Mouse (Mus musculus) heart, adult 2 months (tissue): ENCODE results near the gene Pard6a. TPM values are rescaled to one million over a fixed set of nuclear protein-coding genes. Genes with fewer than 3 reads are reported as not detected.

Experiments used
- DNase-seq, 2 experiments: peaks; one replicate each; pipeline ENCODE4 v3.0.0; 2021
- H3K27ac ChIP-seq: fragments of 200-600 bp; 2 replicates; pipeline ENCODE4 v1.8.1; 2022
- H3K27me3 ChIP-seq: fragments of 200-500 bp; 2 replicates; pipeline ENCODE4 v1.6.1; 2012; ENCODE audit warnings: mild to moderate bottlenecking, low read length, inconsistent platforms, mixed read lengths; ENCODE audit not compliant: control insufficient read depth, insufficient read depth
- H3K36me3 ChIP-seq: fragments of 200-500 bp; 2 replicates; pipeline ENCODE4 v1.6.1; 2012; ENCODE audit warnings: low read length, inconsistent platforms; ENCODE audit not compliant: control insufficient read depth, insufficient read depth
- H3K4me1 ChIP-seq: fragments of 200-500 bp; 2 replicates; pipeline ENCODE4 v1.6.1; 2011; ENCODE audit warnings: low read length; ENCODE audit not compliant: control insufficient read depth, insufficient read depth
- H3K4me3 ChIP-seq: fragments of 200-600 bp; 2 replicates; pipeline ENCODE4 v1.8.1; 2022
- H3K79me2 ChIP-seq: fragments of 200-500 bp; replicated peaks from 2 replicates; pipeline ENCODE4 v1.6.1; 2012; ENCODE audit warnings: mild to moderate bottlenecking, inconsistent platforms, low read length, moderate library complexity, mixed read lengths; ENCODE audit not compliant: control insufficient read depth, insufficient read depth
- H3K9ac ChIP-seq: fragments of 200-500 bp; 2 replicates; pipeline ENCODE4 v1.6.1; 2012; ENCODE audit warnings: low read depth, mild to moderate bottlenecking, control low read depth, inconsistent platforms, low read length, mixed read lengths
- CTCF ChIP-seq: fragments of 200-600 bp; IDR thresholded peaks from 2 replicates; pipeline ENCODE4 v1.8.1; 2022; ENCODE audit warnings: antibody characterized with exemption, mild to moderate bottlenecking, moderate library complexity
- EP300 ChIP-seq: fragments of 200-500 bp; IDR thresholded peaks from 2 replicates; pipeline ENCODE4 v1.6.1; 2011; ENCODE audit warnings: low read depth, low read length, control low read depth; ENCODE audit not compliant: insufficient read depth
- POLR2A ChIP-seq: fragments of 200-500 bp; IDR thresholded peaks from 2 replicates; pipeline ENCODE4 v1.6.1; 2011; ENCODE audit warnings: mild to moderate bottlenecking, low read depth, low read length, control low read depth; ENCODE audit not compliant: insufficient read depth
- WGBS: fragments of 180-500 bp; shearing (Covaris S2); methylation state at CpG from one replicate; pipeline ENCODE4 v1.1.7; 2018; 5-methylcytosine and 5-hydroxymethylcytosine counted together
- intact Hi-C: fragments of 180-260 bp; cut with DNase I; formaldehyde crosslinking; loops from one replicate; pipeline ENCODE4 v1.15.1; 2025
- polyA plus RNA-seq: library from polyadenylated mRNA; depleted of rRNA; stranded (reverse); fragments of >200 nt; gene quantifications from 2 replicates; pipeline ENCODE4 v1.2.3, GENCODE M21; 2012
- total RNA-seq, 2 experiments: library from RNA; stranded (reverse); gene quantifications; 2 replicates each; pipeline ENCODE4 v1.2.3; 2021

The Pard6a gene
- total and polyA plus RNA-seq, 3 experiments = 5.5 to 12.0 (median 6.8) TPM

DNA sequence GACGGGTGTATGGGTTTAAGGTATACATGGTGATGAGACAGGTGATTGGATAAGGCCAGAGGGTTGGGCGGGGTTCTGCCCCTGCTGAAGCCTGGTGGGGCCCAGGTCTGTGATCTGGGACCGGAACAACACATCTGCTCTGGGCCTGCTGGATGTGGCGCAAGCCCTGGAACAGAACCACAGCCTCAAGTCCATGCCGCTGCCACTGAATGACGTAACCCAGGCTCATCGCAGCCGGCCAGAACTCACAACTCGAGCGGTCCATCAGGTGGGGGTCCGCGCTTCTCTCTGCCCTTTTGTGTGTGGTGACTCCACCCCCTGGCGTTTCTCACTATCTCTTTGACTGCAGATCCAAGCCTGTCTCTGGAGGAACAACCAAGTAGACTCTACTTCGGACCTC, 10.0 kb upstream of the Pard6a start:
- intact Hi-C loops = no loop called here

GRCm38 (mm10) chr8:105692449-105693182, 8.3 kb upstream of the Pard6a start:
- Histone ChIP-seq H3K36me3 (no peaks in the 10 kb centered on the region), H3K9ac (no peak overlapping the region), H3K27ac (no peak overlapping the region), H3K4me1 (peaks cover 3% of the 10 kb centered on the region), H3K27me3 (no peaks in the 10 kb centered on the region; the same call in 1 of the 2 replicates), H3K79me2 (no peaks in the 10 kb centered on the region), H3K4me3 (no peak overlapping the region)
- no peak for DNase-seq
- WGBS = 93% methylated on average over 11 of the region's 11 CpGs
- TF ChIP-seq POLR2A = no peak
- no peak for TF ChIP-seq EP300
- TF ChIP-seq CTCF = no peak
- intact Hi-C loops = no loop called here

More for the DNA sequence above, 10.0 kb upstream of the Pard6a start:
- no peak for TF ChIP-seq POLR2A
- no peak for TF ChIP-seq CTCF
- TF ChIP-seq EP300 = no peak
- DNase-seq = no peak
- no peaks in the 10 kb centered on the region for H3K79me2 ChIP-seq
- 75% methylated on average over 14 of the region's 14 CpGs for WGBS
- H3K27ac ChIP-seq = no peak overlapping the region
- no peaks in the 10 kb centered on the region for H3K36me3 ChIP-seq
- H3K4me3 ChIP-seq = no peak overlapping the region
- peaks cover 3% of the 10 kb centered on the region for H3K4me1 ChIP-seq
- H3K9ac ChIP-seq = no peak overlapping the region
- no peaks in the 10 kb centered on the region; the same call in 1 of the 2 replicates for H3K27me3 ChIP-seq

GRCm38 (mm10) chr8:105693648-105694047, 7.3 kb upstream of the Pard6a start:
- intact Hi-C loops = no loop called here
- Histone ChIP-seq H3K36me3 (no peaks in the 10 kb centered on the region), H3K27me3 (no peaks in the 10 kb centered on the region; the same call in 1 of the 2 replicates), H3K4me1 (peaks cover 3% of the 10 kb centered on the region), H3K9ac (0 out of 2 replicates have a peak overlapping the region, but pooled peaks have one; percentile 4), H3K4me3 (peak overlapping the region; percentile 34), H3K79me2 (no peaks in the 10 kb centered on the region), H3K27ac (no peak overlapping the region)
- TF ChIP-seq EP300 (no peak), CTCF (no peak), POLR2A (no peak)
- 2% methylated on average over 30 of the region's 30 CpGs for WGBS
- DNase-seq = peak; percentile 65 to 82

DNA sequence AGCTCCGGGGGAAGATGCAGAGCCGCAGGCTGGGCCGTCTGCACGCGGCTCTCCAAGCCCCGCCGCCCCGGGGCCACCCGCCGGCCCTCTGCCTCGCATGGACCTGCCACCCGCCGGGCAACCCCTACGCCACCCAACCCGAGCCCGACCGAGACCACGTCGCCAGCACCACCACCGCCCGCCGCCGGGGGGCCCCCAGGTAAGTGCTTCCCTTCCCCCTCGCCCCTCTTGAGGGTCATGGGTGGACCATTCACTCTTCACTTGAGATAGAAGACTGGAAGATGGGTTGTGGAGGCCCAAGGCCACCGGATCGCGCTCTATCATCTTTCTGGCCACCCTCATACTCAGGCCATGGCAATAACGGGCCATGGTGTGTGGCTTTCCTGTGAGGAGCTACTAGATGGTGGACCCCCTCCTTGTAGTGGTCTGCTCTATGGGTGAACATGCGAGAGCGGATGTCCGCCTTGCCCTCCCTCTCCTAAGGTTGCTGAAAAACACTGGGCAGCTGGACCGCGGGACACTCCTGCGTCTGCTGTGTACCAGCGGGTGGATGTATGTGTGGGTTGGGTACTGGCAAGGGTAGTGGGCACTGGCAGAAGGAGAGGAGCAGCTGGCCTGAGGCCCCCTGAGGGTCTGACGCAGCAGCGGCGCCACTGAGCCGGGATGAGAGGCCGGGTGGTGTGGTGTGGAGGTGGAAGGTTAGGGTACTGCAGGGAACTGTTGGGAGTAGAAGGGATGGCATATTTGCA, 6.7 kb upstream of the Pard6a start:
- no peaks in the 10 kb centered on the region for H3K79me2 ChIP-seq
- no peaks in the 10 kb centered on the region for H3K36me3 ChIP-seq
- DNase-seq = no peak
- 19% methylated on average over 36 of the region's 40 CpGs for WGBS
- 0 out of 2 replicates have a peak overlapping the region, but pooled peaks have one; percentile 4 for H3K9ac ChIP-seq
- intact Hi-C loops = no loop called here
- H3K27ac ChIP-seq = no peak overlapping the region
- peak overlapping the region; percentile 34 for H3K4me3 ChIP-seq
- peaks cover 3% of the 10 kb centered on the region for H3K4me1 ChIP-seq
- H3K27me3 ChIP-seq = no peaks in the 10 kb centered on the region; the same call in 1 of the 2 replicates
- TF ChIP-seq CTCF = peak; percentile 23; the same call in 1 of the 2 replicates
- TF ChIP-seq POLR2A = no peak

- TF ChIP-seq CTCF (no peak), POLR2A (no peak)
- H3K79me2 ChIP-seq = no peaks in the 10 kb centered on the region
- H3K4me1 ChIP-seq = peaks cover 3% of the 10 kb centered on the region
- no peak for DNase-seq
- WGBS = 76% methylated on average over 30 of the region's 30 CpGs
- H3K27ac ChIP-seq = no peak overlapping the region
- no peak overlapping the region for H3K9ac ChIP-seq
- H3K4me3 ChIP-seq = no peak overlapping the region
- H3K36me3 ChIP-seq = no peaks in the 10 kb centered on the region
- no peaks in the 10 kb centered on the region for H3K27me3 ChIP-seq
- intact Hi-C loops = no loop called here
These were observed 5.7 kb upstream of the Pard6a start for GRCm38 (mm10) chr8:105695080-105695780.
